ENCODE assay signal across 10 mouse cellular contexts in genomic region chr9:31010040-31010439, GRCm38 (mm10).
"Had no signal": no experiment of that assay in that cellular context is flagged by ENCODE, and none has a peak within 500 bp of the region (broad histone marks: within the 10 kb centered on the region; RNA-seq: fewer than 3 reads in every experiment).

No protein-coding gene starts in this region.

- ATAC-seq: midbrain, embryonic 13.5 days; midbrain, embryonic 16.5 days had no signal

- DNase-seq: kidney, postnatal 10 days; kidney, postnatal 36 days; layer of hippocampus, postnatal 36 days; liver, embryonic 13.5 days; lung, adult 2 months; retina, postnatal 1 day; thymus, adult 18-20 months; thymus, postnatal 36 days had no signal
